Mouse (Mus musculus) liver, embryonic 14.5 days (tissue): ENCODE results near the gene Ldha. TPM values are rescaled to one million over a fixed set of nuclear protein-coding genes. Genes with fewer than 3 reads are reported as not detected.

Source experiments
- ATAC-seq: fragments of 200-750 bp; cut with Nextera tagmentation; 2 replicates; pipeline ENCODE4 v1.8.0; 2017; ENCODE audit warnings: moderate number of reproducible peaks, mild to moderate bottlenecking, moderate library complexity; ENCODE audit not compliant: insufficient read depth
- DNase-seq, 3 experiments: peaks; one replicate each; pipeline ENCODE4 v3.0.0-alpha.2; 2012 to 2013; ENCODE audit warnings: low read depth in 3 of 3, low spot score in 3 of 3
- H3K27ac ChIP-seq: fragments of 300-500 bp; sonication (generic); 2 replicates; pipeline ENCODE4 v1.5.1; 2014; ENCODE audit warnings: moderate library complexity, mild to moderate bottlenecking, control low read depth, inconsistent platforms
- H3K27me3 ChIP-seq: fragments of 300-500 bp; sonication (generic); 2 replicates; pipeline ENCODE4 v1.6.1; 2014; ENCODE audit warnings: mild to moderate bottlenecking, low read length, moderate library complexity; ENCODE audit not compliant: control insufficient read depth, insufficient read depth
- H3K36me3 ChIP-seq: fragments of 300-500 bp; sonication (generic); replicated peaks from 2 replicates; pipeline ENCODE4 v1.6.1; 2014; ENCODE audit warnings: low read depth; ENCODE audit not compliant: control insufficient read depth, insufficient read depth
- H3K4me1 ChIP-seq, 2 experiments: fragments of 200-500 bp in 1 of 2; fragments of 300-500 bp in 1 of 2; sonication (generic) in 1 of 2; replicated peaks; 2 replicates each; pipeline ENCODE4 v1.6.1; 2012 to 2014; ENCODE audit warnings: antibody characterized with exemption in 1 of 2, inconsistent platforms in 1 of 2, low read length in 1 of 2; ENCODE audit not compliant: control insufficient read depth in 2 of 2, insufficient read depth in 2 of 2
- H3K4me2 ChIP-seq: fragments of 300-500 bp; sonication (generic); 2 replicates; pipeline ENCODE4 v1.6.1; 2014; ENCODE audit warnings: low read depth, mild to moderate bottlenecking, control low read depth, moderate library complexity
- H3K4me3 ChIP-seq, 2 experiments: fragments of 200-500 bp in 1 of 2; fragments of 300-500 bp in 1 of 2; sonication (generic) in 1 of 2; 2 replicates each; pipeline ENCODE4 v1.5.1; 2012 to 2014; ENCODE audit warnings: low read depth in 2 of 2, low read length in 2 of 2, mild to moderate bottlenecking in 2 of 2, control low read depth in 1 of 2, inconsistent platforms in 1 of 2, moderate library complexity in 1 of 2; ENCODE audit not compliant: insufficient read depth in 1 of 2
- H3K9ac ChIP-seq: fragments of 300-500 bp; sonication (generic); replicated peaks from 2 replicates; pipeline ENCODE4 v1.6.1; 2014; ENCODE audit warnings: mild to moderate bottlenecking, control low read depth, moderate library complexity
- H3K9me3 ChIP-seq: fragments of 300-500 bp; sonication (generic); 2 replicates; pipeline ENCODE4 v1.6.1; 2016; ENCODE audit warnings: low read length, mixed read lengths; ENCODE audit not compliant: control insufficient read depth
- CTCF ChIP-seq: IDR thresholded peaks from 2 replicates; pipeline ENCODE4 v1.5.1; 2016; ENCODE audit warnings: antibody characterized with exemption, low read depth, control low read depth
- EP300 ChIP-seq: IDR thresholded peaks from 2 replicates; pipeline ENCODE4 v1.6.1; 2016; ENCODE audit warnings: antibody characterized with exemption, low read depth
- WGBS: fragments of 180-500 bp; shearing (Covaris S2); extraction: QIAGEN DNeasy Blood & Tissue Kit; methylation state at CpG from one replicate; pipeline ENCODE4 v1.1.7; 2014; ENCODE audit not compliant: insufficient replicate concordance; 5-methylcytosine and 5-hydroxymethylcytosine counted together
- polyA plus RNA-seq, 2 experiments: library from polyadenylated mRNA; depleted of rRNA in 1 of 2; stranded (reverse) in 1 of 2; unstranded in 1 of 2; fragments of >200 nt; fragmentation: Nextera tagmentation in 1 of 2; extraction: Ambion mirVana in 1 of 2; gene quantifications; 2 replicates each; pipeline versions ENCODE4 v1.2.1 to v1.2.3; 2012 to 2014

Ldha gene
- polyA plus RNA-seq, 2 experiments = 356 to 1,104 TPM

DNA sequence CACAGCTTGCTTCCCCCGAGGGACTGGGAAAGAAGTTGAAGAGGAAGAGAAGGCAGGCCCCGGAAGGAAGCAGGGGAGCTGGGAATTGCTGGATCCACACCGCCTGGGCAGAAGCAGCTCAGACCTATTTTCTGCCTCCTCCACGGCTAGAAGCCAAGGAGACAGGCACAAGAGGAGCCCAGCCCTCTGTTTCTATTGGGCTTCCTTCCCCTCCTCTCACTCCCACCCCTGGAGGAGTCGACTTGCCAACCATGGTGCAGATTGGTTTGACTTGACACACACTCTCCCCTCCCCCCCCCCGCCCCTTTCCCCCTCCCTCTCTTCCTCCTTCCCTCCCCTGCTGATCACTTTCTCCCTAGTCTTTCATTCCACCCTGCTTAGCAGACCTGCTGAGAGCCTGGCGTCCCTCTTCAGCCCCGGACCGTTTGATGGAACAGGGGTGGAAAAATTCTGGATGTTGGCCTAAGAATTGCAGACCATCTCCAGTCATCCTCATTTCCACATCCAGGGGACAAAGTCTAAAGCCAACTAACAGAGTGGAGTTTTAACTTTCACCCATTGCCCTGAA, 3.1 kb upstream of the Ldha start:
- H3K9me3 ChIP-seq = no peaks in the 10 kb centered on the region
- peak overlapping the region; percentile 33 for H3K27ac ChIP-seq
- TF ChIP-seq CTCF (no peak), EP300 (no peak)
- DNase-seq (no peak), ATAC-seq (no peak)
- 10% methylated on average over 8 of the region's 9 CpGs for WGBS
- H3K4me2 ChIP-seq = peak overlapping the region; percentile 34
- no peak overlapping the region for H3K9ac ChIP-seq
- H3K36me3 ChIP-seq = no peaks in the 10 kb centered on the region
- no peak overlapping the region for H3K4me3 ChIP-seq
- no peaks in the 10 kb centered on the region for H3K27me3 ChIP-seq
- H3K4me1 ChIP-seq = peaks cover 15 to 40% of the 10 kb centered on the region in 2 experiments

DNA sequence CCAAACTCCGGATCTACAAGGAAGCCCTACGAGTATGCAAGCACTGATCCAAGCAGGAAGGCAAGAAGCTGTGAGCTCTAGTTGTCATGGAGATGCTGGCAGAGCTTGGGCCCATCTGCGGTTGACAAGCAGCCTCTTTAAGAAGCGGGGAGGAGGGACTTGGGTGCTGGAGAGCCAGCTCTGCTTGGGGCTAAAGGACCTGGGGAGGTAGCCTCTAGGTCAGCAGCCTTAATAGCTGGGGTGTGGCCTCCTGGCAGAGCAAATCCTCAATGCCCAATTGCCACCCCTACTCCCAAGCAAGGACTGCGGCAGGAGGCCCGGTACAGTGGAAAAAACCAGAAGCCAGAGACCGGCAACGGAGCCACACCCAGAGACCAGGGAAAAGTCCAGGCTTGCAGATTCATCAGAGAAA, 2.4 kb upstream of the Ldha start:
- Histone ChIP-seq H3K4me2 (0 out of 2 replicates have a peak overlapping the region, but pooled peaks have one; percentile 2), H3K4me1 (peaks cover 8 to 33% of the 10 kb centered on the region in 2 experiments), H3K9ac (no peak overlapping the region), H3K27me3 (no peaks in the 10 kb centered on the region), H3K9me3 (no peaks in the 10 kb centered on the region), H3K27ac (no peak overlapping the region), H3K4me3 (no peak overlapping the region), H3K36me3 (no peaks in the 10 kb centered on the region)
- 5% methylated on average over 8 of the region's 8 CpGs for WGBS
- TF ChIP-seq EP300 (no peak), CTCF (no peak)
- DNase-seq (no peak), ATAC-seq (peak; percentile 11; the same call in 1 of the 2 replicates)

DNA sequence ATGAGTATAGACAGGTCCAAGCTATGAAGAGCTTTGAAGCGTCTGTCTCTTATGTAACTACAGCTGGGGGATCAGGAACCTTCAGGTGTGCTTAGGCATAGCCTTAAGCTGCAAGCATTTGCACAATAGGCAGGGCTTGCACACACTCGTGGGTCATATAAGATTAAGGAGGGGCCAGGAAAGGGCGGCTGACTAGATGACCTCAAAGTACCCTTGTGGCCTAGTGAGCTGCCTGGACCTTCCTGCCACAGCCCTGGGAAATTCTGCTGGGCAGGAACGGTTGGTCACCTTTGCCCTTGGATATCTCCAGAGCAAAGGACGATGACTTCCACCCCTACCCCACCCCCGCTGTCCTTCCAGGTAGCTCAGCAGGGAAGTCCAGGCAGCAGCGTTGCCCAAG, 1.8 kb upstream of the Ldha start:
- Histone ChIP-seq H3K4me2 (no peak overlapping the region), H3K27me3 (no peaks in the 10 kb centered on the region), H3K9ac (no peak overlapping the region), H3K27ac (no peak overlapping the region), H3K36me3 (no peaks in the 10 kb centered on the region), H3K4me3 (no peak overlapping the region), H3K9me3 (no peaks in the 10 kb centered on the region), H3K4me1 (peaks cover 6 to 28% of the 10 kb centered on the region in 2 experiments)
- peak; percentile 16; the same call in 1 of the 2 replicates for ATAC-seq
- no peak for DNase-seq
- WGBS = 30% methylated on average over 7 of the region's 7 CpGs
- TF ChIP-seq CTCF (no peak), EP300 (no peak)

DNA sequence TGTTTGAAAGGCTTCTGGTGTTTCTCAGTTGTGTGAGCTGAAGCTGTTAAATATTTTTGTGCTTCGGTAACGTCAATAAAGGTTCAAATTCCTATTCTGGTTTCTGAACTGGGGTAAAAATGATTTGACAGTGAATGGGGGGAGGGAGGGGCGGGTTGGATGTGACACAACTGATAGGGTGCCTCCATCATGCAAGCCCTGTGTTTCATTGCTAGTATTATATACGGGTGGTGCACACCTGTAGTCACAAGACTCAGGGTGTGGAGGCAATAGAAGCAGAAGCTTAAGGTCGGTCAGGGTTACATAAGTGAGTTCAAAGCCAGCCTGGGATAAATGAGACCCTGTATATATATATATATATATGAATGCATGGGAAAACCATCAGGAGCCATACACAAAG, 1.4 kb upstream of the Ldha start:
- Histone ChIP-seq H3K9ac (no peak overlapping the region), H3K4me1 (peaks cover 6 to 30% of the 10 kb centered on the region in 2 experiments)

DNA sequence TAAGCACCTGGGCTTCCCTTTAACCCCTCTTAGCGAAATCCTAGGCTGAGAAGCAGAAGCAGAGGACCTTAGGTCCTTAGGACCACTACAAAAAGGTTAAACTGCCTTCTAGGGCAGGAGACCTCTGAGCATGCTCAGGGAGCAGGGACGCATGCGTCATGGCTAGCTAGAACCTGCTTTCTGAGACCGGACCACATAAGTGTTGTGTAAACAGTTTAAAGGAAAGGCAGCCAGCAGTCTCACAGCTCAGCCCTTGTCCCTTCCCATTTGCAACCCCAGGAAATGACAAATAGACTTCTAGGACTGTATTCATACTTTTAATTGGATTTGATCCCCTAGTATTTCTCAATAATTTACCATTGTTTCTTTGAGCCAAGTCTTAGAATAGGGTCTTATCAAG, 949 bp upstream of the Ldha start:
- no peak for DNase-seq
- TF ChIP-seq EP300 (no peak), CTCF (no peak)
- no peak overlapping the region for H3K4me2 ChIP-seq

More for the DNA sequence above, 1.4 kb upstream of the Ldha start:
- TF ChIP-seq EP300 = no peak
- no peak for TF ChIP-seq CTCF
- DNase-seq = no peak
- 49% methylated on average over 5 of the region's 5 CpGs for WGBS
- Histone ChIP-seq H3K4me3 (no peak overlapping the region), H3K27ac (no peak overlapping the region), H3K36me3 (no peaks in the 10 kb centered on the region), H3K9me3 (no peaks in the 10 kb centered on the region), H3K4me2 (no peak overlapping the region), H3K27me3 (no peaks in the 10 kb centered on the region)
- ATAC-seq = no peak

More for the DNA sequence above, 949 bp upstream of the Ldha start:
- Histone ChIP-seq H3K9ac (no peak overlapping the region), H3K36me3 (no peaks in the 10 kb centered on the region), H3K27ac (no peak overlapping the region), H3K4me3 (no peak overlapping the region), H3K4me1 (peaks cover 6 to 35% of the 10 kb centered on the region in 2 experiments), H3K27me3 (no peaks in the 10 kb centered on the region), H3K9me3 (no peaks in the 10 kb centered on the region)
- WGBS = 54% methylated on average over 4 of the region's 4 CpGs
- ATAC-seq = no peak
